Mouse (Mus musculus): Measurements from ENCODE around the gene Olfr352. TPM values are rescaled to one million over a fixed set of nuclear protein-coding genes. Genes with fewer than 3 reads are reported as not detected.

Olfr352 gene
- polyA plus RNA-seq (2014; fragmentation: Illumina TruSeq; extraction: RNeasy Lipid Tissue Mini Kit (QIAGEN cat#74804)), result not detected

GRCm38 (mm10) chr2:36868160-36868559 lies at the start of gene Olfr352:
Gene Olfr352 (plus strand): TSS chr2:36868460.

DNA sequence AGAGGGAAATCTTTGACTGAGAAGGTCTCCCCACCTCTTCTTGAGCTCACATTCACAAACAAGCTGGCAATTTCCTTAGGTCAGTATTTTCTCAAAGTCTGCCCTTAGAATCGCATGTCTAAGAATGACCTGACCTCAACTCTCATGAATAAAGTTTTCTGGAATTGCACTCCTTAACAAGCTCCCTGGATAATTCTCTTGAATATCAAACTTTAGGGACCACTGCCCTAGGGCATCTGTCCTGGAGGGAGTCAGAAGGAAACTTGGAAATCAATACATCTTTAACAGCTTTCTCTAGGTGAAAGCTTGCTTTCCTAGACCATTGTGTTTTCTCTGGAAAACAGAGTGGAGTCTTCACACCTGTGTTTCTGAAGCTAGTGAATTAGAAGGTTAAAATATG lies 22.2 kb upstream of the Olfr352 start, which contains the start of gene Olfr350:
Olfr350 (plus strand) TSS at position 301 of the 400 bp plus-strand sequence.

DNA sequence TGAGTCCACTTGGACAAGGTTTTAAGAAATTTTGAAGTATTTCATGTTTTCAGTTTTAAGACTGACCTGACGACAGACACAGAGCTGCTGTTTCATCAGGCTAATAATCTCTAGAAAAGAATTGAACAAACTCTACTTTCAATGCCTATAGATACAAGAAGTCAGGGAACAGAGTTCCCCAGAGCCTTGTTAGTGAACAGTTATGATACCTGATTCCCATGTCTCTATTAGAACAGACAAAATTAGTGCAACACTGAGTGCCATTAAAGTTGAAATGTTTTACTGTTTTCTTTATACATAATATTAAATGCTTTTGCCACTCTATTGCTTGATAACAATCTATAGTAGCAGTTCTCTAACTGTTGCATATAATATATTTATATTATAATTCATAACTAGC lies 5.7 kb upstream of the Olfr352 start, which contains the start of gene Olfr351:
Olfr351 (minus strand) TSS at position 101 of the 400 bp plus-strand sequence.

DNA sequence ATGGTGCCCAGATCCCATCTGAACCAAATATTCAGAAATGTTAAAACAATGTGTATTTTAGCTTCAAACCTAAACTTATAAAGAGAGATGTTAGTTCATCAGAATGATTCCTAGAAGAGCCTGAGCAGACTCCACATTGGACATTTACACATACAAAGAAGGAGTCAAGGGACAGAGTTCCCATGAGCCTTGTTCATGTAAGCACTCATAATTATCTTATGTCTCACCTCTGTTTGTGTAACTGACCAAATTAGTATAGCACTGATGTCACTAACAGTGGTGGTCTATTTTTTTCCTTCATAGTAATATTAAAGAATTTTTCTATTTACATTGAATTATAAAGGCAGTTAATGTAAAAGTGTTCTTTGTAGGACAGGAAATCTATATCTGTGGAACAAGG lies 24.6 kb downstream of the Olfr352 start, which contains the start of gene Olfr353:
Olfr353 (minus strand) TSS at position 101 of the 400 bp plus-strand sequence.

DNA sequence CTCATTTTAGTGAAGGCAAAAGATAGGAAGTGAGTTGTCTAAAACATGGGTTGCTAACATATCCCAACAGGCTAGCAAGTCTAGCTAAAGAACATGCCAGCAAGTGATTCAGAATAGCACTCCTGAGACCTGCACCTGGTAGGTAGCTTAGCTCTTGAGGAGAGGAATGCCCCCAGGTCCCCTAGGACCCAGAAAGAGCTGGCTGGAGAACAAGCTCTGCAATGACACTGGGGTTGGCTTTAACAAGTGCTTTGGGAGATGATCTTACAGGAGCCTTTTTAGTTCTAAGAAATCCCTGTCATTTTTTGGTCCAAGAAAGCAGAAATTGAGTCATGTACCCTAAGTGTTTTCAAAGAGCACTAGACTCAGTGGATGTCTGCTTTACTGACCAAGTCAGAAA lies 37.1 kb downstream of the Olfr352 start, which contains the start of gene Olfr354:
Olfr354 (plus strand) TSS at position 301 of the 400 bp plus-strand sequence.

Other genes with a start within 250 kb of the Olfr352 start
- gene Olfr345, start 228.4 kb upstream of the Olfr352 start, polyA plus RNA-seq (2014; fragmentation: Illumina TruSeq; extraction: RNeasy Lipid Tissue Mini Kit (QIAGEN cat#74804)), result not detected
- not detected for gene Olfr346, start 182.7 kb upstream of the Olfr352 start, polyA plus RNA-seq (2014; fragmentation: Illumina TruSeq; extraction: RNeasy Lipid Tissue Mini Kit (QIAGEN cat#74804))
- not detected for gene Olfr347, start 136.6 kb upstream of the Olfr352 start, polyA plus RNA-seq (2014; fragmentation: Illumina TruSeq; extraction: RNeasy Lipid Tissue Mini Kit (QIAGEN cat#74804))
- not detected for gene Olfr348, start 84.2 kb upstream of the Olfr352 start, polyA plus RNA-seq (2014; fragmentation: Illumina TruSeq; extraction: RNeasy Lipid Tissue Mini Kit (QIAGEN cat#74804))
- gene Olfr50, start 77.9 kb upstream of the Olfr352 start, polyA plus RNA-seq (2014; fragmentation: Illumina TruSeq; extraction: RNeasy Lipid Tissue Mini Kit (QIAGEN cat#74804)), result not detected
- not detected for gene Olfr3, start 51.4 kb upstream of the Olfr352 start, polyA plus RNA-seq (2014; fragmentation: Illumina TruSeq; extraction: RNeasy Lipid Tissue Mini Kit (QIAGEN cat#74804))
- not detected for gene Olfr350, start 22.1 kb upstream of the Olfr352 start, polyA plus RNA-seq (2014; fragmentation: Illumina TruSeq; extraction: RNeasy Lipid Tissue Mini Kit (QIAGEN cat#74804))
- not detected for gene Olfr351, start 5.8 kb upstream of the Olfr352 start, polyA plus RNA-seq (2014; fragmentation: Illumina TruSeq; extraction: RNeasy Lipid Tissue Mini Kit (QIAGEN cat#74804))
- not detected for gene Olfr353, start 24.5 kb downstream of the Olfr352 start, polyA plus RNA-seq (2014; fragmentation: Illumina TruSeq; extraction: RNeasy Lipid Tissue Mini Kit (QIAGEN cat#74804))
- not detected for gene Olfr354, start 37.2 kb downstream of the Olfr352 start, polyA plus RNA-seq (2014; fragmentation: Illumina TruSeq; extraction: RNeasy Lipid Tissue Mini Kit (QIAGEN cat#74804))
- gene Olfr355, start 60.4 kb downstream of the Olfr352 start, polyA plus RNA-seq (2014; fragmentation: Illumina TruSeq; extraction: RNeasy Lipid Tissue Mini Kit (QIAGEN cat#74804)), result not detected
- not detected for gene Olfr356, start 68.7 kb downstream of the Olfr352 start, polyA plus RNA-seq (2014; fragmentation: Illumina TruSeq; extraction: RNeasy Lipid Tissue Mini Kit (QIAGEN cat#74804))
- not detected for gene Olfr357, start 125.4 kb downstream of the Olfr352 start, polyA plus RNA-seq (2014; fragmentation: Illumina TruSeq; extraction: RNeasy Lipid Tissue Mini Kit (QIAGEN cat#74804))
- gene Olfr358, start 140.9 kb downstream of the Olfr352 start, polyA plus RNA-seq (2014; fragmentation: Illumina TruSeq; extraction: RNeasy Lipid Tissue Mini Kit (QIAGEN cat#74804)), result not detected
- not detected for gene Olfr360, start 197.3 kb downstream of the Olfr352 start, polyA plus RNA-seq (2014; fragmentation: Illumina TruSeq; extraction: RNeasy Lipid Tissue Mini Kit (QIAGEN cat#74804))
- not detected for gene Olfr361, start 220.8 kb downstream of the Olfr352 start, polyA plus RNA-seq (2014; fragmentation: Illumina TruSeq; extraction: RNeasy Lipid Tissue Mini Kit (QIAGEN cat#74804))
- not detected for gene Olfr362, start 249.4 kb downstream of the Olfr352 start, polyA plus RNA-seq (2014; fragmentation: Illumina TruSeq; extraction: RNeasy Lipid Tissue Mini Kit (QIAGEN cat#74804))

Data from ovary, adult 10 weeks (tissue).